Mouse (Mus musculus) cerebellum, adult 2 months (tissue): ENCODE results near the gene Rnasel. TPM values are rescaled to one million over a fixed set of nuclear protein-coding genes. Genes with fewer than 3 reads are reported as not detected.

ENCODE experiments used
- DNase-seq, 2 experiments: peaks; one replicate each; pipeline ENCODE4 v3.0.0; 2021
- H3K27ac ChIP-seq: fragments of 200-500 bp; 2 replicates; pipeline ENCODE4 v1.5.1; 2012; ENCODE audit warnings: low read length, control low read depth, inconsistent platforms; ENCODE audit not compliant: insufficient read depth
- H3K27me3 ChIP-seq: fragments of 200-500 bp; 2 replicates; pipeline ENCODE4 v1.6.1; 2012; ENCODE audit warnings: inconsistent platforms, mild to moderate bottlenecking, low read length, moderate library complexity; ENCODE audit not compliant: control insufficient read depth, insufficient read depth
- H3K4me1 ChIP-seq: fragments of 200-500 bp; 2 replicates; pipeline ENCODE4 v1.6.1; 2011; ENCODE audit warnings: low read length; ENCODE audit not compliant: control insufficient read depth, insufficient read depth
- H3K4me3 ChIP-seq: fragments of 200-500 bp; replicated peaks from 2 replicates; pipeline ENCODE3; 2011; ENCODE audit warnings: mild to moderate bottlenecking, low read depth, low read length, control low read depth; ENCODE audit not compliant: insufficient read depth
- CTCF ChIP-seq: fragments of 200-500 bp; IDR thresholded peaks from 2 replicates; pipeline ENCODE4 v1.5.1; 2011; ENCODE audit warnings: low read depth, mild to moderate bottlenecking, control low read depth, low read length, moderate library complexity, borderline replicate concordance; ENCODE audit not compliant: insufficient read depth
- POLR2A ChIP-seq: fragments of 200-500 bp; IDR thresholded peaks from 2 replicates; pipeline ENCODE4 v1.6.1; 2011; ENCODE audit warnings: low read length, control low read depth, borderline replicate concordance; ENCODE audit not compliant: insufficient read depth
- WGBS: fragments of 180-500 bp; shearing (Covaris S2); methylation state at CpG from one replicate; pipeline ENCODE4 v1.1.7; 2018; 5-methylcytosine and 5-hydroxymethylcytosine counted together
- polyA plus RNA-seq: library from polyadenylated mRNA; depleted of rRNA; stranded (reverse); fragments of >200 nt; gene quantifications from 2 replicates; pipeline ENCODE4 v1.2.3, GENCODE M21; 2012

Gene Rnasel
- polyA plus RNA-seq, 1 experiment: 3.9 TPM

- 77% methylated on average over 16 of the region's 16 CpGs for WGBS
- Histone ChIP-seq H3K4me1 (peaks cover 8% of the 10 kb centered on the region; the same call in 1 of the 2 replicates), H3K4me3 (no peak overlapping the region), H3K27me3 (no peaks in the 10 kb centered on the region), H3K27ac (no peak overlapping the region)
- no peak for DNase-seq
- TF ChIP-seq CTCF: no peak
- no peak for TF ChIP-seq POLR2A
Observed at GRCm38 (mm10) chr1:153726636-153727035, 22.6 kb upstream of the Rnasel start.

- TF ChIP-seq CTCF (no peak), POLR2A (no peak)
Observed at GRCm38 (mm10) chr1:153729806-153730205, 19.4 kb upstream of the Rnasel start.

GRCm38 (mm10) chr1:153730671-153731070, 18.6 kb upstream of the Rnasel start:
- H3K27ac ChIP-seq: no peak overlapping the region
- no peak overlapping the region for H3K4me3 ChIP-seq
- peak; percentile 44 to 49 for DNase-seq
- H3K27me3 ChIP-seq: no peaks in the 10 kb centered on the region
- WGBS: 6% methylated on average over 3 of the region's 3 CpGs
- TF ChIP-seq CTCF: no peak
- no peak for TF ChIP-seq POLR2A
- H3K4me1 ChIP-seq: peaks cover 17% of the 10 kb centered on the region

More at GRCm38 (mm10) chr1:153729806-153730205, 19.4 kb upstream of the Rnasel start:
- Histone ChIP-seq H3K27me3 (no peaks in the 10 kb centered on the region), H3K4me1 (peaks cover 17% of the 10 kb centered on the region), H3K4me3 (no peak overlapping the region), H3K27ac (no peak overlapping the region)
- 84% methylated on average over 2 of the region's 2 CpGs for WGBS
- DNase-seq: no peak

- H3K27me3 ChIP-seq: no peaks in the 10 kb centered on the region
- H3K4me1 ChIP-seq: peaks cover 17% of the 10 kb centered on the region
- no peak overlapping the region for H3K27ac ChIP-seq
- WGBS: 29% methylated on average over 9 of the region's 9 CpGs
- no peak overlapping the region for H3K4me3 ChIP-seq
- no peak for DNase-seq
- TF ChIP-seq CTCF (no peak), POLR2A (no peak)
Observed at GRCm38 (mm10) chr1:153733181-153733580, 16.0 kb upstream of the Rnasel start.

GRCm38 (mm10) chr1:153734866-153735265, 14.4 kb upstream of the Rnasel start:
- WGBS: 90% methylated on average over 4 of the region's 4 CpGs
- no peak for TF ChIP-seq POLR2A
- no peak for TF ChIP-seq CTCF
- Histone ChIP-seq H3K4me3 (no peak overlapping the region), H3K27ac (no peak overlapping the region), H3K27me3 (no peaks in the 10 kb centered on the region), H3K4me1 (peaks cover 16% of the 10 kb centered on the region)
- no peak for DNase-seq

- DNase-seq: no peak
- TF ChIP-seq POLR2A (no peak), CTCF (no peak)
- peaks cover 9% of the 10 kb centered on the region for H3K4me1 ChIP-seq
- H3K27ac ChIP-seq: no peak overlapping the region
- 74% methylated on average over 6 of the region's 6 CpGs for WGBS
- H3K4me3 ChIP-seq: no peak overlapping the region
- no peaks in the 10 kb centered on the region for H3K27me3 ChIP-seq
Observed at GRCm38 (mm10) chr1:153736096-153736495, 13.1 kb upstream of the Rnasel start.

GRCm38 (mm10) chr1:153737101-153738085, 11.8 kb upstream of the Rnasel start:
- Histone ChIP-seq H3K4me3 (no peak overlapping the region), H3K27ac (no peak overlapping the region), H3K27me3 (no peaks in the 10 kb centered on the region), H3K4me1 (peaks cover 12% of the 10 kb centered on the region)
- TF ChIP-seq CTCF (no peak), POLR2A (no peak)
- 54% methylated on average over 9 of the region's 9 CpGs for WGBS
- no peak for DNase-seq
